Mouse (Mus musculus) bone marrow macrophage, adult 2 months (primary cell): ENCODE results near the gene Eif2s2.

ENCODE experiments used
- CTCF ChIP-seq: IDR thresholded peaks from 2 replicates; pipeline ENCODE4 v1.5.1; 2012; ENCODE audit warnings: low read depth, mild to moderate bottlenecking, low read length, moderate library complexity
- POLR2A ChIP-seq: IDR thresholded peaks from 2 replicates; pipeline ENCODE4 v1.6.1; 2012; ENCODE audit warnings: mild to moderate bottlenecking, low read depth, low read length, borderline replicate concordance

GRCm38 (mm10) chr2:154868106-154868505, 24.6 kb downstream of the Eif2s2 start:
- TF ChIP-seq POLR2A = no peak
- no peak for TF ChIP-seq CTCF
